Mouse (Mus musculus) induced T-regulatory cell, adult 2 months (primary cell): ENCODE results near the gene Rbm20.

ENCODE experiments used
- DNase-seq: peaks from one replicate; pipeline ENCODE4 v3.0.0-alpha.2; 2012; ENCODE audit warnings: low read depth

The Rbm20 gene

GRCm38 (mm10) chr19:53810584-53810983 is 133.5 kb downstream of the Rbm20 start:
- DNase-seq = no peak

GRCm38 (mm10) chr19:53813576-53813975 is 136.5 kb downstream of the Rbm20 start:
- DNase-seq = no peak

- no peak for DNase-seq
These were observed 138.6 kb downstream of the Rbm20 start for GRCm38 (mm10) chr19:53815714-53816113.

- DNase-seq = no peak
These were observed 139.1 kb downstream of the Rbm20 start for GRCm38 (mm10) chr19:53816242-53816641.

- DNase-seq = no peak
These were observed 142.2 kb downstream of the Rbm20 start for GRCm38 (mm10) chr19:53819299-53819698.

GRCm38 (mm10) chr19:53821241-53822120 is 144.4 kb downstream of the Rbm20 start:
- no peak for DNase-seq

- DNase-seq = no peak
These were observed 146.7 kb downstream of the Rbm20 start for GRCm38 (mm10) chr19:53823847-53824246.

GRCm38 (mm10) chr19:53824872-53825680 is 148.0 kb downstream of the Rbm20 start:
- DNase-seq = peak; percentile 56

- no peak for DNase-seq
These were observed 152.9 kb downstream of the Rbm20 start for GRCm38 (mm10) chr19:53829990-53830389.

GRCm38 (mm10) chr19:53830407-53831163 is 153.5 kb downstream of the Rbm20 start:
- DNase-seq = no peak

- DNase-seq = no peak
These were observed 154.0 kb downstream of the Rbm20 start for GRCm38 (mm10) chr19:53831164-53831448.

- no peak for DNase-seq
These were observed 155.4 kb downstream of the Rbm20 start for GRCm38 (mm10) chr19:53832512-53832911.

- DNase-seq = no peak
These were observed 156.8 kb downstream of the Rbm20 start for GRCm38 (mm10) chr19:53833745-53834369.

- DNase-seq = no peak
These were observed 159.7 kb downstream of the Rbm20 start for GRCm38 (mm10) chr19:53836569-53837454.

GRCm38 (mm10) chr19:53838850-53839249 is 161.7 kb downstream of the Rbm20 start:
- DNase-seq = peak; percentile 40

- DNase-seq = no peak
These were observed 162.7 kb downstream of the Rbm20 start for GRCm38 (mm10) chr19:53839837-53840236.

- peak; percentile 89 for DNase-seq
These were observed 164.8 kb downstream of the Rbm20 start for GRCm38 (mm10) chr19:53841915-53842314.

- DNase-seq = no peak
These were observed 166.9 kb downstream of the Rbm20 start for GRCm38 (mm10) chr19:53843972-53844371.

- no peak for DNase-seq
These were observed 171.3 kb downstream of the Rbm20 start for GRCm38 (mm10) chr19:53848272-53848995.
